Mouse (Mus musculus) thymus, adult 2 months (tissue): ENCODE results near the gene Timd4. TPM values are rescaled to one million over a fixed set of nuclear protein-coding genes. Genes with fewer than 3 reads are reported as not detected.

ENCODE experiments used
- DNase-seq: peaks from one replicate; pipeline ENCODE4 v3.0.0; 2021
- H3K27ac ChIP-seq: fragments of 200-500 bp; 2 replicates; pipeline ENCODE4 v1.5.1; 2012; ENCODE audit warnings: low read length, control low read depth; ENCODE audit not compliant: control insufficient read depth, insufficient read depth
- H3K27me3 ChIP-seq: fragments of 200-500 bp; 2 replicates; pipeline ENCODE4 v1.6.1; 2012; ENCODE audit warnings: mild to moderate bottlenecking, low read length, moderate library complexity, mixed read lengths; ENCODE audit not compliant: control insufficient read depth, insufficient read depth
- H3K36me3 ChIP-seq: fragments of 200-500 bp; 2 replicates; pipeline ENCODE4 v1.6.1; 2012; ENCODE audit warnings: mild to moderate bottlenecking, low read length, moderate library complexity; ENCODE audit not compliant: control insufficient read depth, insufficient read depth
- H3K4me1 ChIP-seq: fragments of 200-500 bp; replicated peaks from 2 replicates; pipeline ENCODE4 v1.6.1; 2012; ENCODE audit warnings: low read length; ENCODE audit not compliant: control insufficient read depth, insufficient read depth
- H3K4me3 ChIP-seq: fragments of 200-500 bp; 2 replicates; pipeline ENCODE4 v1.5.1; 2012; ENCODE audit warnings: mild to moderate bottlenecking, low read length, control low read depth, moderate library complexity; ENCODE audit not compliant: control insufficient read depth, insufficient read depth
- CTCF ChIP-seq: fragments of 200-500 bp; IDR thresholded peaks from 2 replicates; pipeline ENCODE4 v1.5.1; 2012; ENCODE audit warnings: mild to moderate bottlenecking, control low read depth, low read length, moderate library complexity, borderline replicate concordance; ENCODE audit not compliant: control insufficient read depth, poor library complexity, insufficient read depth; ENCODE audit errors: extremely low read depth
- POLR2A ChIP-seq: fragments of 200-500 bp; IDR thresholded peaks from 2 replicates; pipeline ENCODE4 v1.6.1; 2012; ENCODE audit warnings: mild to moderate bottlenecking, low read length, control low read depth, moderate library complexity; ENCODE audit not compliant: control insufficient read depth, poor library complexity, insufficient read depth; ENCODE audit errors: extremely low read depth
- WGBS: fragments of 180-500 bp; shearing (Covaris S2); methylation state at CpG from one replicate; pipeline ENCODE4 v1.1.7; 2018; 5-methylcytosine and 5-hydroxymethylcytosine counted together
- polyA plus RNA-seq: library from polyadenylated mRNA; depleted of rRNA; stranded (reverse); fragments of >200 nt; gene quantifications from 2 replicates; pipeline ENCODE4 v1.2.3, GENCODE M21; 2012

The Timd4 gene
- polyA plus RNA-seq, 1 experiment, result 5.5 TPM

DNA sequence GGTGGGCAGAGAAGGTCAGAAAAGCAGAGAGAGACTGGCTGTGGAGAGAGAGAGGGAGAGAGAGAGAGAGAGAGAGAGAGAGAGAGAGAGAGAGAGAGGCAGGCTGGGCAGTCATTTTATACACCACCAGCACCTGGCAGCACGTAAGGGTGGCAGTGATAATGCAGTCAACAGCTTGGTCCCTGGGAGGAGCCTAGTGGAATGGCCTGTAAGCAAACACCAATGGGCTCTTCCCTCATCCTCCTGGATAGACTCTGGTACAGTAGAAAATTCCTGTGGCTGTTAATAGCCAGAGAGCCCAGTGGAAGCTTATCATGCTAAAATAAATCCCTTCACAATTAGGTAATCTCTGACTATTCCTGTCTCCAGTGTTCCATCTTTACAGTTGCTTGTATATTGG, 24.5 kb downstream of the Timd4 start:
- Histone ChIP-seq H3K27ac (no peak overlapping the region), H3K27me3 (no peaks in the 10 kb centered on the region), H3K4me3 (no peak overlapping the region), H3K36me3 (no peaks in the 10 kb centered on the region), H3K4me1 (no peaks in the 10 kb centered on the region)
- TF ChIP-seq POLR2A (no peak), CTCF (no peak)
- WGBS, result 84% methylated on average over 1 of the region's 1 CpGs
- DNase-seq, result no peak

DNA sequence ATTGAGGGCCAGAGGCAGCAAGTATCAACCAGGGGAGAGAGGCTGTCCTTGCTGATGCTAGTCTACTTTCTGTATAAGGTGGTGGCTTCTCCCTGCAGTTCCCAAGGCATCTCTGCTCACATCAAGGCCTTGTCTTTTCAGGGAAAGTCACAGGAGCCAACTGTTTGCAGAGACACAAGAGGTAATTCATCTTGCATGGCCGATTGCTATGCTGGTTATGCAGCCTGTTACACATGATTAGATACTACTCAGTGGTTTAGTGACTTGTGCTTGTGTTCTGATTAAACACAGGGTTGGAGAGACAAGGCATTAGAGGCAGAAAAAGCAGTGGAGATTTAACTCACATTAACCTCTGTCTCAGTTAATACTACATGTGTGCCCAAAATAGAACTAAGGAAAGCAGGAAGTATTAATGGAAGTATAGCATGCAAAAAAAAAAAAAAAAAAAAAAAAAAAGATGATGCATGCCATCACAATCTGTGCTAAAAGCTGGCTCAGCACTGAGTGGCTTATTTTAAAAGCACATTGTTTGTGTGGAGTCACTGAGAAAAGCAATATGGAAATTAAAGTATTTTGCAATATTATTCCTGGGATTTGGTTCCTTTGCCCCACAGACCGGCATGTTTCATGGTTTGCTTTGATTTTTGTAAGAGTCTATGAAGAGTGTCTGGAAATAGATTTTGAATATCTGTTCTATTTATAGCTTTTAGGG, 31.6 kb downstream of the Timd4 start:
- Histone ChIP-seq H3K36me3 (no peaks in the 10 kb centered on the region), H3K4me3 (no peak overlapping the region), H3K4me1 (no peaks in the 10 kb centered on the region), H3K27ac (no peak overlapping the region), H3K27me3 (no peaks in the 10 kb centered on the region)
- DNase-seq, result no peak
- 80% methylated on average over 2 of the region's 2 CpGs for WGBS
- TF ChIP-seq POLR2A (no peak), CTCF (no peak)

DNA sequence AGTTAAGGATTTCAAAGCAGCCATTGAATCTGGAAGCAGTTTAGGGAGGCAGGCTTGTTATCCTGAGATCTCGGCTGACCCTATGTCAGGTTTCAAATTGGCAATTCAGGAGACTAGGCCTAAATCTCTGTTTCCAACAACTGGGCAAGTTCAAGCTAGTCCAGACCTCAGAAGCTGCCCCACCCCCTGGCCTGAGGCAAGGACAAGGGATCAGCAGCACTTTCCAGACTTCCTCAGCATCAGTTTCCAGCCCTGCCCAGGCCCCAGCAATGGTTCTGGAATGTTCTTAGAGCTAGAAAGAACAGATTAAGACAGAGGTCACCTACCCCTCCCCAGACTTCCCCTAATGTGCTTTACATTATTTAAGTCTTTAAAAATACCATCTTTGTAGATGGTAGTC, 36.1 kb downstream of the Timd4 start:
- Histone ChIP-seq H3K27ac (no peak overlapping the region), H3K27me3 (no peaks in the 10 kb centered on the region), H3K4me3 (no peak overlapping the region), H3K4me1 (no peaks in the 10 kb centered on the region), H3K36me3 (no peaks in the 10 kb centered on the region)
- no peak for DNase-seq
- TF ChIP-seq CTCF, result no peak
- TF ChIP-seq POLR2A, result no peak
- WGBS, result 89% methylated on average over 1 of the region's 1 CpGs

GRCm38 (mm10) chr11:46847827-46848220, 37.2 kb downstream of the Timd4 start:
- 83% methylated on average over 3 of the region's 3 CpGs for WGBS
- DNase-seq, result no peak

DNA sequence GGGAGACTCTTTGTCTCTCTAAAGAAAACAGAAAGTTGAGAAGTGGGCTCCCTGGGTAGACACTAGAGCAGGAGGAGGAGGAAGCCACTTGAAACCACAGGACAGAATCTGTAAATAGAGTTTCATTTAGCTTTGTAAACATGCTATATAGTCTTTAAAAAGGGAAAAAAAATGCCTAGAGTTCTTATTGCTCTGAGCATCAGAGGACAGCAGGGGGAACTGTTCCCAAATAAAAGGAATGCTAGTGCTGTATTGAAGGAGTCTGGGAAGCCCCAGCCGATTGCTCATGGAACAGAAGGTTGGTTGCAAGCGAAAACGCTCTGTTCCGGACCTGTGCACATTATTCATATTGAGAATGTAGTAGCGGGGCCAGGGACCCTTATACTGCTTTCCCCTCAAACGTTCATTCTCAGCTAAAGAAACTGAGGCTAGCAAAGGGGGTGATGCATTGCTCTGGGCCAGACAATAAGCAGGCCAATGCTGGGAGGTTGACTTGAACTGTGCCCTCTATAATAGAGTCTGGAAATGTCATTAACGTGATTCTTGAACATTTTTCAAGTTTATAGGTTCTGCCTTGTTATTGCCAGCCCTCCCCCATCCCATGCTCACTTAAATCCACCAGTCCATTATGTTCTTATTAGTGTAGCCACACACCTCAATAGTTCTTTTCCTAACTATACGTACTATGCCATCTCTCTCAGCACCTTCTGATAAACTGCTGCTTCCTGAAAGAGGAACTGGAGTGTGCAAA, 37.8 kb downstream of the Timd4 start:
- no peak for TF ChIP-seq POLR2A
- no peak for TF ChIP-seq CTCF
- Histone ChIP-seq H3K4me1 (no peaks in the 10 kb centered on the region), H3K27me3 (no peaks in the 10 kb centered on the region), H3K36me3 (no peaks in the 10 kb centered on the region), H3K4me3 (no peak overlapping the region), H3K27ac (no peak overlapping the region)
- WGBS, result 68% methylated on average over 8 of the region's 8 CpGs
- no peak for DNase-seq

More at GRCm38 (mm10) chr11:46847827-46848220, 37.2 kb downstream of the Timd4 start:
- Histone ChIP-seq H3K36me3 (no peaks in the 10 kb centered on the region), H3K27me3 (no peaks in the 10 kb centered on the region), H3K4me1 (no peaks in the 10 kb centered on the region), H3K4me3 (no peak overlapping the region), H3K27ac (no peak overlapping the region)
- TF ChIP-seq CTCF (no peak), POLR2A (no peak)

- 88% methylated on average over 1 of the region's 1 CpGs for WGBS
- no peak overlapping the region for H3K4me3 ChIP-seq
- no peak for DNase-seq
- no peaks in the 10 kb centered on the region for H3K27me3 ChIP-seq
- H3K27ac ChIP-seq, result no peak overlapping the region
- no peaks in the 10 kb centered on the region for H3K36me3 ChIP-seq
- TF ChIP-seq CTCF, result no peak
- no peak for TF ChIP-seq POLR2A
- H3K4me1 ChIP-seq, result no peaks in the 10 kb centered on the region
Observed at GRCm38 (mm10) chr11:46864809-46865208, 54.2 kb downstream of the Timd4 start.
